Mouse (Mus musculus) urinary bladder, postnatal 10 days (tissue): ENCODE results near the gene Mier2.

Experiments used
- DNase-seq: peaks from one replicate; pipeline ENCODE4 v3.0.0; 2022; ENCODE audit warnings: low spot score

Gene Mier2

GRCm38 (mm10) chr10:79539701-79540495 is 15.1 kb downstream of the Mier2 start:
- DNase-seq, result peak; percentile 6

GRCm38 (mm10) chr10:79538873-79539272 is 16.1 kb downstream of the Mier2 start:
- DNase-seq, result no peak

DNA sequence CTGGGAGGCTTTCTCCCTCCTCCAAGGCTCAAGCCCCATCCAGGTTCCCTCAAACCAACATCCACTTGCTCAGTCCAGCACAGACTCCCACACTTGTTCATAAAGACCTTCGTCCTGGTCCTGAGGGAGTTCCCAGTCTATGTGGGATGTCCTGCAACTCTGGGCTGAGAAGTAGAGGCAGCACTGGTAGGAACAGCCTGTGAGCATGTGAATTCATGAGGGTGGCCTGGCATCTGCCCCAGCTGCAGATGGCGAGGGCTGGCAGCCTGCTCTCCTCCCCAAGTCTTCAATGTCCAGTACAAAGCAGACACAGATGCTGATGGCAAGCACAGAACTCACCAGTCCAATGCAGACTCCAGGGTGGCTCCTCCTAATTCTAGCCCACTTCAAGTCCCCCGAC is 16.7 kb downstream of the Mier2 start:
- DNase-seq, result no peak

DNA sequence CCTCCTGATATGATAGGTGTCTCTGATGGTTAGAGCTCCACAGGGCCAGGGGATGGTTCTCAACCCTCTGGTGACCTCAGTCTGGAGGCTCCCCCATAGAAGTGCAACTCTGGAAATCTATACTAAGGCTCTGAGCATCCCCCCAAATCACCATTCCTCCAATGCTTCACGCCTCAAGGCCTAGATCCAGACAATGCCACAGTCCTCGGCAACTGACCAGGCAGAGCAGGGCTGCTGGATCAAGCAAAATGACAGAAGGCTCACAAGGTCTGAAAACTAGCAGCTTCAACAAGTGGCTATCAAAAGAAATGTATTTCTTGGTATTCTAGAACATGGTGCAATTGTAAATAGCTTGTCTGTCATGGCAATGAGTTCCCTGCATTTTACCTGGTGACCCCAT is 17.2 kb downstream of the Mier2 start:
- no peak for DNase-seq

GRCm38 (mm10) chr10:79537271-79537670 is 17.7 kb downstream of the Mier2 start:
- peak; percentile 7 for DNase-seq

DNA sequence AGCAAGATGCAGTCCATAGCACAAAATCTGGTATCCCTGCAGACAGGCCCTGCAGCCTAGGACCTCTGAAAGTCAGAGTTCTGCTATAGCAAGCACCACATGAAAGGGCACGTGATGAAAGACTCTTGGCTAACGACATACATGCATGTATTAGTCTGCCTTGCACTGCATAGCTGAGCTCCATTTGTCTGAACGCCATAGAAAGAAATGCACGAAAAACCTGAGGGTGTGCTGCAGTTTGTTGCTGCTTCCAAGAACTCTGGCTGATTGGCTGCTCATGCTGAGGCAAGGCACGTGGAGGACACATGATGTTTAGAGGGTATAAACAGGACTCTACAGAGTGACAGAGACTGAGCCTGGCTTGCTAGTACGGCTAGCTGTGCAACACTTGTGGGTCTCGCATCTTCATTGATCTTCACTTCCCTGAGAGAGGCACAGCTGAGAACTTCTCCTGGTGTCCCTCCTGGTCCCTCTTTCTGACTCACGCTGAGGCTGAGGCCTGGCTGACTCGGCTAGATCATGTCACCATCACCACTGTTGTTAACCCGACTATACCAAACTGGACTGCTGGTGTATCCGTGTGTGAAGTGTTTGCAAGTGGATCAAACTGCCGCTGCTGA is 18.4 kb downstream of the Mier2 start:
- DNase-seq, result no peak

- no peak for DNase-seq
These were observed 19.6 kb downstream of the Mier2 start for GRCm38 (mm10) chr10:79535431-79535830.

GRCm38 (mm10) chr10:79534426-79534825 is 20.6 kb downstream of the Mier2 start:
- no peak for DNase-seq

DNA sequence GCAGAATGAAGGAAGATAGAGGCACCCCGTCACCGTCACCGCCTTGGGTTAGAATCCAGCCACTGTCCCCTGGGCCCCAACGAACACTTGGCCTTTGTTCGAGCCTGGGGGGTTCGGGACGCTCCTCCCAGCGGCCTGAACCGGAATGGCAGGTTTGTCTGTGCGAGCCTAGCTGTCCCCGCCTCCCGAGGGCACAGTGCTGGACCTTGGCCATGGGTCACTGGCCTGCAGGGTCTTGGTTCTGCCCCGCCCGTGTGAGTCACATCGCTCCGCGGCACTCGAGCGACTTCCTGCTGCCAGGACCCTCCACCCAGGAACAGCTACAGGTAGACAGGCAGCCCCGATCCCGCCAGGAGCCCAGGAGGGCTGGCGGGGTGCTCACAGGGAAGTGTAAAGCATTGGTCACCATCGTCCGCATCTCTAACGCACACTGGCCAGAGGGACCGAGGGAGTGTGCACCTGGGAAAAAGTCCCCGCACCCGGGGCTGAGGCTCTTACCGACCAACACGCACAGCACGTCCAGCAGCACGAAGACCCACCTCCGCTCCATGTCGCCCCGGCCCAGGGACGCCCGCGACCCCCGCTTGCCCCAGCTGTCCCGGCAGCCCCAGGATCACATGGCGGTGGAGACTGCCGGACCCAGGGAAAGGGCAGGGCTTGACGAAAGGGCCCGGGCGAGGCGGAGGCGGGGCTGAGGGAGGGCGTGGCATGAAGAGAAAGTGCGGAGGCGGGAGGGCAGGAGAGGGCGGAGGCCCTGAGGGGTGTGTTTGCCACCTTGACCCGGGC is 21.7 kb downstream of the Mier2 start, which contains the start of gene Plpp2:
TSS of gene Plpp2 (minus strand) at position 671 of the 786 bp plus-strand sequence.
- DNase-seq, result peak; percentile 33

DNA sequence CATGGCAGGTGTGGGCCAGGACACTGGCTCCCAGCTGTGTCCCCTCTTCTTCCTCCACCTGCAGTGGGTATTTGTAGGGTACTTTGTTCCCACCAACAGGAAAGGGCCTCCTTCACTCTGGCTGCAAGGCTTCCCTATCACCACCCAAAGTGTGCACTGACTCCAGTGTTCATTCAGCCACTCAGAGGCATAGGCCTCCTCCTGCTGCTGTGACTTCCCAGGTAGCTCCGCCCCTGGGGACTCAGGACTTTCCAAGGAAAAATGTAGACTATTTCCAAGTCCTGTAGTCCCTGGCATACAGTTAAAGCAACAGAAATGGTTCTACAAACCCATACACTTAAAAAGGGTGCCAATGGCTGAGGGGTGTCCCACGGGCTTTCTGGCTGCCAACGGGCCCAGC is 22.3 kb downstream of the Mier2 start:
- peak; percentile 6 for DNase-seq

DNA sequence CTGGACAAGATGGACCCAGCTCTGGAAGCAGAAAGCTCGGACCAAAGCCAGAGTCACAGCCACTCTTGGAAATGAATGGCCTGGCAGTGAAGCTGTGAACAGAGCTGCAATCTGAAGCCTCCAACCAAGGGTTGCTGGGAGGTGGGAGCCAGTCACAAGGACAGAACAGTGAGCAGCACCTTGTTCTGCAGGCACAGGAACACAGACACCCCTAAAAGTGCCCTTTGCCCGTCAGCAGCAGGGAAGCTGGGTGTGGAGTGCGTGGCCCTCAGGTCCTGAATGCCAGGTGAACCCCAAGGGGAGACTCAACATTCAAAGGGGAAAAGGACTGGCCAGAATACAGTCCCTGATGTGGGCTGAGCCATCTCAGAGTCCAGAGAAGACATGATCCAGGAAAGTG is 23.4 kb downstream of the Mier2 start:
- peak; percentile 7 for DNase-seq

DNA sequence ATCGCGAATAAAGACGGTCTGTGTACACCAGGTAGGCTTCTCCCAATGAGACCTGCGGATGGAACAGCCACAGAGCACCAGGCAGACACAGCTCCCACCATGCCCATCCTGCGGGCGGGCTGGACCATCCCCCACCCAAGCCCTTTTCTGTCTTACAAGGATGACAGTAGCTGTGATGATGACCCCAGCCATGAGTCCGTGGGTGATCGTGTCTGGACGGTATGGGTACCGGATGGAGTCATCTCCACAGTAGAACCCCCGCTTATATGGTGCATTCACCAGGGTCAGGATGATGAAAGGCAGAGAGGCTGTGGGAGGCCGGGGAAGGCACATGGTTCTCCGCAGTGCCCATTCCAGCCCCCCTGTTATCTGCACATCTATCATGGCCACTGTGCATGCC is 24.3 kb downstream of the Mier2 start:
- DNase-seq, result peak; percentile 7

GRCm38 (mm10) chr10:79530241-79530640 is 24.8 kb downstream of the Mier2 start:
- peak; percentile 7 for DNase-seq

GRCm38 (mm10) chr10:79528081-79528480 is 26.9 kb downstream of the Mier2 start:
- DNase-seq, result no peak

DNA sequence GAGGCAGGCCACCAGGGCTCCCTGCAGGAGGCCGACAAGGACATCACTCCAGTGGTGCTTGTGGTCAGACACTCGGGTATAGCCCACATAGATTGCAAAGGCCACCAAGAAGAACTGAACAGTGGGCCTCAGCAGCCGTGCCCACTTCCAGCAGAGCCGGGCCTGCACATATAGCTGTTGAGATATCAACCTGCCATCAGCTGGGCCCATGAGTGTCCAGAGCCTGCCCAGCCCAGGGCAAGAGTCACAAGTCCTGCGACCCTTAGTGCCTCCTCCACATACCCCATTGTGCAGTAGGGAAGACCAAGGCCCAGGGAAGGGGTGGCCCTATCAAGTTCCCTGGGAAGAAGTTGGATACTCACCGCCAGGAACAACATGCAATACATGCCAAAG is 27.6 kb downstream of the Mier2 start:
- no peak for DNase-seq

DNA sequence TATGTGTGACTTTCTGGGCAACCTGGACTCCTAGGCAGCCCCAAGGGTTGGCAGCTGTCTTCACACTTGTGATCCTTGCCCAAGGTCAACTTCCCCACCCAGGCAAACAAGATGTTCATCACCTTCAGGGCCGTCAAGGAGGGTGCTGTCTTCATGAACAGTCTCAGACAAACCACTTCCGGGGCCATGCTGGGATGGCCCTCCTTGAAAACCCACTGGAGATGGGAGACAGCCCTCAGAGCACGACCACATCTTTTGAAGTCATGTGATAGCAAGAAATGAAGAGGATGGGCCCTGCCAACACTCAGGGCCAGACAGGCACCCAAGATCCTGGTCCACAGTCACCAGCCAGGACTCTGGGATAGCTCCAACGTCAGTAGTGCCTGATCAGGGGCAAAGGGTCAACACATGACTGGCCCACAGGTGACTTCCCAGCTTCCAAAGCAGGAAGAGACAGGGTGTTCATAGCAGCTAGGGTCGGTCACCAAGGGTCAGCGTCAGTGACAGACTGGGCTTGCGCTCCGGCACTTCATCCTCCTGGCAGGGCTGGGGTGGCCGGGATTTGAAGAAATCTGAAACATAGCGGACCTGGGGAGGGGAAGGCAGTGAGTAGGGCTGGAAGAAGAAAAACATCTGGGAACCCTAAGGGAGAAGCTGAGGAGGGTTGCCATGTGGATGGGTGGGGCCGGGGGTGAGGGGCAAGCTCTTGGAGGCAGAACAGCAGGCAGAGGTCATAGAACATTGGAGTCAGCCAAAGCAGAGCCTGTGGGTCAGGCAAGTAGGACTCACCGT is 28.1 kb downstream of the Mier2 start:
- DNase-seq, result no peak

- no peak for DNase-seq
These were observed 29.3 kb downstream of the Mier2 start for GRCm38 (mm10) chr10:79525456-79526325.

DNA sequence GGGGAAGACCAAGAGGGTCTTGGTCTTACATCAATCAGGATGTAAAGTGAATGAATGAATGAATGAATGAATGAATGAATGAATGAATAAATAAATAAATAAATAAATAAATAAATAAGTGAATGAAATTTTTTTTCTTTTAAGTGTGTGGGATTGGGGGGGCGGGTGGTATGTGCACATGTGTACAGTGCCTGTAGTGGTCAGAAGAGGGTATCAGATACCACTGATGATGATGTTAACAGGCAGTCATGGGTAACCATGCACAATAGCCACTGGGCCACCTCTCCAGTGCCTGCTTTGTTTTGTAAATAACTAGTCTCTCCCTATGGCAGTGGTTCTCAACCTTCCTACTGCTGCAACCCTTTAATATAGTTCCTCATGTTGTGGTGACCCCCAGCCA is 30.6 kb downstream of the Mier2 start:
- DNase-seq, result no peak

DNA sequence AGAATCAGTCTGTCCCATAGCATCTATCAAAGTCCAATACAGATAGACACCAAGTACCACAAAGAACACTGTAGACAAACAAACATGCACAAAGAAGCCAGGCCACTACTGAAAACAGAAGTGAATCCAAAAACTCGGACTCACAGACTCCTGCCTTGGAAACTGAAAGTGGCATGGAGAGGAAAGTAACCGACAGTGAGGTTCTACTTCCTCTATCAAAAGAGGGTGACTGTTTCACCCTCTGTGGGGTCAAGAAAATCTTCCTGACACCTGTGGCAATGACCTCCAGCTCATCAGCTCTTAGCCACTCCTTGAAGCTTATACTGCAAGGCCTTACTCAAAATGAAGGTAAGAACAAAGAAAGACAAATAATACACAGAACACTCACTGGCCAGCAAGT is 48.3 kb downstream of the Mier2 start:
- DNase-seq, result no peak

- no peak for DNase-seq
These were observed 52.0 kb downstream of the Mier2 start for GRCm38 (mm10) chr10:79502830-79503644.
